Mouse (Mus musculus) liver, embryonic 15.5 days (tissue): Measurements from ENCODE around the gene Il1r2. TPM values are rescaled to one million over a fixed set of nuclear protein-coding genes. Genes with fewer than 3 reads are reported as not detected.

ENCODE experiments used
- ATAC-seq: fragments of 200-750 bp; cut with Nextera tagmentation; 2 replicates; pipeline ENCODE4 v1.8.0; 2017; ENCODE audit warnings: moderate number of reproducible peaks, mild to moderate bottlenecking, moderate library complexity; ENCODE audit not compliant: insufficient read depth
- H3K27ac ChIP-seq: fragments of 300-500 bp; sonication (generic); replicated peaks from 2 replicates; pipeline ENCODE4 v1.5.1; 2015; ENCODE audit warnings: mild to moderate bottlenecking, inconsistent platforms
- H3K27me3 ChIP-seq: fragments of 300-500 bp; sonication (generic); 2 replicates; pipeline ENCODE4 v1.6.1; 2015; ENCODE audit warnings: mild to moderate bottlenecking, inconsistent platforms
- H3K36me3 ChIP-seq: fragments of 300-500 bp; sonication (generic); replicated peaks from 2 replicates; pipeline ENCODE4 v1.6.1; 2015; ENCODE audit warnings: moderate library complexity, mild to moderate bottlenecking, inconsistent platforms
- H3K4me1 ChIP-seq: fragments of 300-500 bp; sonication (generic); replicated peaks from 2 replicates; pipeline ENCODE4 v1.6.1; 2015; ENCODE audit warnings: inconsistent platforms
- H3K4me2 ChIP-seq: fragments of 300-500 bp; sonication (generic); 2 replicates; pipeline ENCODE4 v1.6.1; 2015; ENCODE audit warnings: moderate library complexity, mild to moderate bottlenecking, inconsistent platforms
- H3K4me3 ChIP-seq: fragments of 300-500 bp; sonication (generic); replicated peaks from 2 replicates; pipeline ENCODE4 v1.5.1; 2015; ENCODE audit warnings: mild to moderate bottlenecking, inconsistent platforms
- H3K9ac ChIP-seq: fragments of 300-500 bp; sonication (generic); 2 replicates; pipeline ENCODE4 v1.6.1; 2015; ENCODE audit warnings: moderate library complexity, mild to moderate bottlenecking, inconsistent platforms
- H3K9me3 ChIP-seq: fragments of 300-500 bp; sonication (generic); replicated peaks from 2 replicates; pipeline ENCODE4 v1.6.1; 2016; ENCODE audit warnings: inconsistent platforms
- WGBS: fragments of 180-500 bp; shearing (Covaris S2); methylation state at CpG from one replicate; pipeline ENCODE4 v1.1.7; 2015; ENCODE audit warnings: mixed read lengths; ENCODE audit not compliant: insufficient replicate concordance; 5-methylcytosine and 5-hydroxymethylcytosine counted together
- polyA plus RNA-seq: library from polyadenylated mRNA; unstranded; fragments of >200 nt; fragmentation: Nextera tagmentation; extraction: Ambion mirVana; gene quantifications from 2 replicates; pipeline ENCODE4 v1.2.1, GENCODE M21; 2015

Gene Il1r2
- polyA plus RNA-seq, 1 experiment from 2014 or later: 1.8 TPM

- Histone ChIP-seq H3K4me3 (no peak overlapping the region), H3K4me2 (no peak overlapping the region), H3K4me1 (no peaks in the 10 kb centered on the region), H3K36me3 (no peaks in the 10 kb centered on the region), H3K27me3 (no peaks in the 10 kb centered on the region), H3K9me3 (no peaks in the 10 kb centered on the region), H3K27ac (no peak overlapping the region), H3K9ac (no peak overlapping the region)
- no peak for ATAC-seq
- 55% methylated on average over 4 of the region's 4 CpGs for WGBS
Observed at GRCm38 (mm10) chr1:40132721-40133120, 58.8 kb downstream of the Il1r2 start.

- no peaks in the 10 kb centered on the region for H3K9me3 ChIP-seq
- no peak overlapping the region for H3K9ac ChIP-seq
- H3K27ac ChIP-seq: no peak overlapping the region
- H3K27me3 ChIP-seq: no peaks in the 10 kb centered on the region
- WGBS: 57% methylated on average over 3 of the region's 3 CpGs
- H3K36me3 ChIP-seq: no peaks in the 10 kb centered on the region
- no peak for ATAC-seq
- H3K4me3 ChIP-seq: no peak overlapping the region
- no peak overlapping the region for H3K4me2 ChIP-seq
- H3K4me1 ChIP-seq: no peaks in the 10 kb centered on the region
Observed at GRCm38 (mm10) chr1:40133567-40133966, 59.7 kb downstream of the Il1r2 start.

GRCm38 (mm10) chr1:40139798-40140532 lies 66.1 kb downstream of the Il1r2 start:
- H3K27me3 ChIP-seq: no peaks in the 10 kb centered on the region
- H3K9me3 ChIP-seq: no peaks in the 10 kb centered on the region
- no peaks in the 10 kb centered on the region for H3K36me3 ChIP-seq
- H3K4me3 ChIP-seq: no peak overlapping the region
- H3K27ac ChIP-seq: no peak overlapping the region
- no peaks in the 10 kb centered on the region for H3K4me1 ChIP-seq
- no peak for ATAC-seq
- H3K4me2 ChIP-seq: no peak overlapping the region
- 64% methylated on average over 14 of the region's 14 CpGs for WGBS
- H3K9ac ChIP-seq: no peak overlapping the region

- Histone ChIP-seq H3K9ac (no peak overlapping the region), H3K27me3 (no peaks in the 10 kb centered on the region), H3K4me3 (no peak overlapping the region), H3K36me3 (no peaks in the 10 kb centered on the region), H3K9me3 (no peaks in the 10 kb centered on the region), H3K4me1 (no peaks in the 10 kb centered on the region), H3K27ac (no peak overlapping the region), H3K4me2 (no peak overlapping the region)
- no peak for ATAC-seq
- WGBS: 56% methylated on average over 6 of the region's 6 CpGs
Observed at GRCm38 (mm10) chr1:40156096-40156495, 82.2 kb downstream of the Il1r2 start.

- Histone ChIP-seq H3K9ac (no peak overlapping the region), H3K4me1 (no peaks in the 10 kb centered on the region), H3K9me3 (no peaks in the 10 kb centered on the region), H3K27ac (no peak overlapping the region), H3K4me2 (no peak overlapping the region), H3K27me3 (no peaks in the 10 kb centered on the region), H3K36me3 (no peaks in the 10 kb centered on the region), H3K4me3 (no peak overlapping the region)
- WGBS: 64% methylated on average over 4 of the region's 4 CpGs
- no peak for ATAC-seq
Observed at GRCm38 (mm10) chr1:40163329-40163917, 89.5 kb downstream of the Il1r2 start.

GRCm38 (mm10) chr1:40164331-40164730 lies 90.5 kb downstream of the Il1r2 start:
- ATAC-seq: no peak
- Histone ChIP-seq H3K4me2 (no peak overlapping the region), H3K4me1 (no peaks in the 10 kb centered on the region), H3K4me3 (no peak overlapping the region), H3K36me3 (no peaks in the 10 kb centered on the region), H3K9me3 (no peaks in the 10 kb centered on the region), H3K27me3 (no peaks in the 10 kb centered on the region), H3K27ac (no peak overlapping the region), H3K9ac (no peak overlapping the region)
- 49% methylated on average over 4 of the region's 4 CpGs for WGBS

GRCm38 (mm10) chr1:40167585-40167984 lies 93.7 kb downstream of the Il1r2 start:
- H3K4me1 ChIP-seq: no peaks in the 10 kb centered on the region
- WGBS: 62% methylated on average over 8 of the region's 8 CpGs
- H3K27ac ChIP-seq: 0 out of 2 replicates have a peak overlapping the region, but pooled peaks have one; percentile 16
- H3K4me2 ChIP-seq: no peak overlapping the region
- H3K36me3 ChIP-seq: no peaks in the 10 kb centered on the region
- no peak overlapping the region for H3K9ac ChIP-seq
- H3K27me3 ChIP-seq: no peaks in the 10 kb centered on the region
- no peak overlapping the region for H3K4me3 ChIP-seq
- peak; percentile 83 for ATAC-seq
- no peaks in the 10 kb centered on the region for H3K9me3 ChIP-seq

- Histone ChIP-seq H3K27ac (no peak overlapping the region), H3K36me3 (no peaks in the 10 kb centered on the region), H3K9ac (no peak overlapping the region), H3K9me3 (no peaks in the 10 kb centered on the region), H3K4me2 (no peak overlapping the region), H3K27me3 (no peaks in the 10 kb centered on the region), H3K4me3 (no peak overlapping the region), H3K4me1 (peaks cover 9% of the 10 kb centered on the region; the same call in 1 of the 2 replicates)
- no peak for ATAC-seq
- WGBS: 65% methylated on average over 5 of the region's 5 CpGs
Observed at GRCm38 (mm10) chr1:40171878-40172277, 98.0 kb downstream of the Il1r2 start.

- H3K9ac ChIP-seq: no peak overlapping the region
- 51% methylated on average over 3 of the region's 3 CpGs for WGBS
- no peak overlapping the region for H3K4me3 ChIP-seq
- no peaks in the 10 kb centered on the region for H3K9me3 ChIP-seq
- H3K27me3 ChIP-seq: no peaks in the 10 kb centered on the region
- no peak for ATAC-seq
- no peaks in the 10 kb centered on the region for H3K36me3 ChIP-seq
- peaks cover 9% of the 10 kb centered on the region; the same call in 1 of the 2 replicates for H3K4me1 ChIP-seq
- H3K27ac ChIP-seq: no peak overlapping the region
- no peak overlapping the region for H3K4me2 ChIP-seq
Observed at GRCm38 (mm10) chr1:40174146-40174545, 100.3 kb downstream of the Il1r2 start.
